Mouse (Mus musculus) forebrain, embryonic 16.5 days (tissue): ENCODE results near the gene Eml6. TPM values are rescaled to one million over a fixed set of nuclear protein-coding genes. Genes with fewer than 3 reads are reported as not detected.
A peak's percentile ranks its signal among the peaks of the same experiment; 100 is the strongest.

Source experiments
- ATAC-seq: fragments of 200-750 bp; cut with Nextera tagmentation; 2 replicates; pipeline ENCODE4 v1.8.0; 2017; ENCODE audit warnings: mild to moderate bottlenecking, moderate library complexity
- H3K27ac ChIP-seq: fragments of 300-500 bp; sonication (generic); 2 replicates; pipeline ENCODE4 v1.5.1; 2014; ENCODE audit warnings: low read length, control low read depth
- H3K27me3 ChIP-seq: fragments of 300-500 bp; sonication (generic); replicated peaks from 2 replicates; pipeline ENCODE4 v1.6.1; 2014; ENCODE audit warnings: low read length; ENCODE audit not compliant: control insufficient read depth, insufficient read depth
- H3K36me3 ChIP-seq: fragments of 300-500 bp; sonication (generic); 2 replicates; pipeline ENCODE4 v1.6.1; 2014; ENCODE audit not compliant: control insufficient read depth, insufficient read depth
- H3K4me1 ChIP-seq: fragments of 300-500 bp; sonication (generic); replicated peaks from 2 replicates; pipeline ENCODE4 v1.6.1; 2014; ENCODE audit warnings: low read length; ENCODE audit not compliant: control insufficient read depth, insufficient read depth
- H3K4me2 ChIP-seq: fragments of 300-500 bp; sonication (generic); 2 replicates; pipeline ENCODE4 v1.6.1; 2014; ENCODE audit warnings: mild to moderate bottlenecking, low read length, control low read depth
- H3K4me3 ChIP-seq: fragments of 300-500 bp; sonication (generic); replicated peaks from 2 replicates; pipeline ENCODE4 v1.5.1; 2014; ENCODE audit warnings: mild to moderate bottlenecking, low read length, control low read depth
- H3K9ac ChIP-seq: fragments of 300-500 bp; sonication (generic); replicated peaks from 2 replicates; pipeline ENCODE4 v1.6.1; 2014; ENCODE audit warnings: low read depth, low read length, control low read depth
- H3K9me3 ChIP-seq: fragments of 300-500 bp; sonication (generic); 2 replicates; pipeline ENCODE4 v1.6.1; 2016; ENCODE audit warnings: low read length; ENCODE audit not compliant: control insufficient read depth
- WGBS: fragments of 180-500 bp; shearing (Covaris S2); extraction: QIAGEN DNeasy Blood & Tissue Kit; methylation state at CpG from one replicate; pipeline ENCODE4 v1.1.7; 2014; 5-methylcytosine and 5-hydroxymethylcytosine counted together
- polyA plus RNA-seq: library from polyadenylated mRNA; unstranded; fragments of >200 nt; fragmentation: Nextera tagmentation; extraction: Ambion mirVana; gene quantifications from 2 replicates; pipeline ENCODE4 v1.2.1, GENCODE M21; 2015

Gene Eml6
- polyA plus RNA-seq = 2.5 and 5.6 TPM in 2 replicates

- H3K9me3 ChIP-seq = no peaks in the 10 kb centered on the region
- H3K27ac ChIP-seq = peak within 1 kb of the TSS; percentile 68
- 0% methylated on average over 39 of the region's 39 CpGs for WGBS
- H3K4me3 ChIP-seq = peak within 1 kb of the TSS; percentile 74
- peak within 1 kb of the TSS; percentile 100 for H3K4me2 ChIP-seq
- H3K27me3 ChIP-seq = peaks cover 5% of the 10 kb centered on the region; the same call in 1 of the 2 replicates
- ATAC-seq = peak; percentile 100
- H3K36me3 ChIP-seq = no peaks in the 10 kb centered on the region
- H3K9ac ChIP-seq = peak within 1 kb of the TSS; percentile 77
- H3K4me1 ChIP-seq = peaks cover 10% of the 10 kb centered on the region
These were observed at the start of gene Eml6 for GRCm38 (mm10) chr11:30025835-30026472. Gene Eml6 (minus strand): TSS chr11:30026033.

GRCm38 (mm10) chr11:30057299-30057698, 31.5 kb upstream of the Eml6 start:
- no peak overlapping the region for H3K27ac ChIP-seq
- H3K4me3 ChIP-seq = no peak overlapping the region
- H3K9ac ChIP-seq = no peak overlapping the region
- H3K36me3 ChIP-seq = no peaks in the 10 kb centered on the region
- H3K9me3 ChIP-seq = no peaks in the 10 kb centered on the region
- no peaks in the 10 kb centered on the region for H3K4me1 ChIP-seq
- ATAC-seq = 0 out of 2 replicates have a peak, but pooled peaks have one; percentile 36
- no peaks in the 10 kb centered on the region for H3K27me3 ChIP-seq
- H3K4me2 ChIP-seq = no peak overlapping the region
- 49% methylated on average over 8 of the region's 8 CpGs for WGBS

- H3K4me1 ChIP-seq = peaks cover 10% of the 10 kb centered on the region
- peak overlapping the region; percentile 100 for H3K4me2 ChIP-seq
- peaks cover 5% of the 10 kb centered on the region; the same call in 1 of the 2 replicates for H3K27me3 ChIP-seq
- H3K36me3 ChIP-seq = no peaks in the 10 kb centered on the region
- no peaks in the 10 kb centered on the region for H3K9me3 ChIP-seq
- ATAC-seq = no peak
- H3K27ac ChIP-seq = no peak overlapping the region
- 4% methylated on average over 4 of the region's 4 CpGs for WGBS
- peak overlapping the region; percentile 77 for H3K9ac ChIP-seq
- peak overlapping the region; percentile 74 for H3K4me3 ChIP-seq
These were observed 689 bp downstream of the Eml6 start for GRCm38 (mm10) chr11:30025144-30025543.

- Histone ChIP-seq H3K4me2 (peak overlapping the region; percentile 100), H3K4me3 (peak overlapping the region; percentile 74), H3K4me1 (peaks cover 10% of the 10 kb centered on the region), H3K9me3 (no peaks in the 10 kb centered on the region), H3K27ac (no peak overlapping the region), H3K36me3 (no peaks in the 10 kb centered on the region), H3K9ac (peak overlapping the region; percentile 72), H3K27me3 (peaks cover 5% of the 10 kb centered on the region; the same call in 1 of the 2 replicates)
- ATAC-seq = no peak
- under 1% methylated on average over 57 of the region's 57 CpGs for WGBS
These were observed 1.4 kb downstream of the Eml6 start for GRCm38 (mm10) chr11:30024261-30025071.

- H3K4me1 ChIP-seq = no peaks in the 10 kb centered on the region
- H3K9ac ChIP-seq = no peak overlapping the region
- H3K4me2 ChIP-seq = no peak overlapping the region
- H3K27ac ChIP-seq = no peak overlapping the region
- H3K9me3 ChIP-seq = no peaks in the 10 kb centered on the region
- WGBS = 83% methylated on average over 2 of the region's 2 CpGs
- H3K27me3 ChIP-seq = no peaks in the 10 kb centered on the region
- H3K4me3 ChIP-seq = no peak overlapping the region
- ATAC-seq = no peak
- no peaks in the 10 kb centered on the region for H3K36me3 ChIP-seq
These were observed 39.6 kb downstream of the Eml6 start for GRCm38 (mm10) chr11:29986257-29986656.

- H3K27me3 ChIP-seq = no peaks in the 10 kb centered on the region
- no peak overlapping the region for H3K9ac ChIP-seq
- 42% methylated on average over 1 of the region's 1 CpGs for WGBS
- ATAC-seq = no peak
- no peak overlapping the region for H3K4me2 ChIP-seq
- H3K9me3 ChIP-seq = no peaks in the 10 kb centered on the region
- H3K36me3 ChIP-seq = no peaks in the 10 kb centered on the region
- no peak overlapping the region for H3K4me3 ChIP-seq
- H3K27ac ChIP-seq = no peak overlapping the region
- H3K4me1 ChIP-seq = no peaks in the 10 kb centered on the region
These were observed 57.0 kb downstream of the Eml6 start for GRCm38 (mm10) chr11:29968874-29969273.

- H3K4me3 ChIP-seq = no peak overlapping the region
- ATAC-seq = no peak
- H3K36me3 ChIP-seq = no peaks in the 10 kb centered on the region
- H3K4me2 ChIP-seq = no peak overlapping the region
- H3K9ac ChIP-seq = no peak overlapping the region
- H3K27me3 ChIP-seq = no peaks in the 10 kb centered on the region
- 88% methylated on average over 5 of the region's 5 CpGs for WGBS
- no peaks in the 10 kb centered on the region for H3K4me1 ChIP-seq
- no peaks in the 10 kb centered on the region for H3K9me3 ChIP-seq
- no peak overlapping the region for H3K27ac ChIP-seq
These were observed 66.5 kb downstream of the Eml6 start for GRCm38 (mm10) chr11:29959366-29959765.

GRCm38 (mm10) chr11:29944661-29945060, 81.2 kb downstream of the Eml6 start:
- H3K4me1 ChIP-seq = no peaks in the 10 kb centered on the region
- H3K27me3 ChIP-seq = no peaks in the 10 kb centered on the region
- 80% methylated on average over 3 of the region's 3 CpGs for WGBS
- ATAC-seq = no peak
- no peak overlapping the region for H3K27ac ChIP-seq
- H3K36me3 ChIP-seq = no peaks in the 10 kb centered on the region
- H3K9ac ChIP-seq = no peak overlapping the region
- no peak overlapping the region for H3K4me2 ChIP-seq
- H3K4me3 ChIP-seq = no peak overlapping the region
- no peaks in the 10 kb centered on the region for H3K9me3 ChIP-seq

GRCm38 (mm10) chr11:29924332-29924731, 101.5 kb downstream of the Eml6 start:
- 20% methylated on average over 2 of the region's 2 CpGs for WGBS
- Histone ChIP-seq H3K9ac (no peak overlapping the region), H3K27ac (peak overlapping the region; percentile 23; the same call in 1 of the 2 replicates), H3K36me3 (no peaks in the 10 kb centered on the region), H3K4me3 (no peak overlapping the region), H3K9me3 (no peaks in the 10 kb centered on the region), H3K4me1 (peaks cover 3% of the 10 kb centered on the region; the same call in 1 of the 2 replicates), H3K27me3 (no peaks in the 10 kb centered on the region), H3K4me2 (no peak overlapping the region)
- ATAC-seq = peak; percentile 94
